Mouse (Mus musculus) embryonic facial prominence, embryonic 11.5 days (tissue): ENCODE data around the gene 1110002E22Rik. TPM values are rescaled to one million over a fixed set of nuclear protein-coding genes. Genes with fewer than 3 reads are reported as not detected.

Experiments
- ATAC-seq: fragments of 200-750 bp; cut with Nextera tagmentation; replicated peaks from 2 replicates; pipeline ENCODE4 v1.8.0; 2017; ENCODE audit warnings: low read depth; ENCODE audit not compliant: insufficient number of reproducible peaks, low FRiP score, low TSS enrichment
- DNase-seq: peaks from one replicate; pipeline ENCODE4 v3.0.0-alpha.2; 2015; ENCODE audit warnings: low spot score
- H3K27ac ChIP-seq: fragments of 300-500 bp; sonication (generic); replicated peaks from 2 replicates; pipeline ENCODE4 v1.5.1; 2014; ENCODE audit warnings: mild to moderate bottlenecking, low read depth, low read length, control low read depth
- H3K27me3 ChIP-seq: fragments of 300-500 bp; sonication (generic); 2 replicates; pipeline ENCODE4 v1.6.1; 2014; ENCODE audit warnings: mild to moderate bottlenecking, low read length, moderate library complexity, mixed read lengths; ENCODE audit not compliant: control insufficient read depth, insufficient read depth
- H3K36me3 ChIP-seq: fragments of 300-500 bp; sonication (generic); replicated peaks from 2 replicates; pipeline ENCODE4 v1.6.1; 2014; ENCODE audit warnings: low read depth, mild to moderate bottlenecking, low read length, moderate library complexity, mixed read lengths; ENCODE audit not compliant: control insufficient read depth, insufficient read depth
- H3K4me1 ChIP-seq: fragments of 300-500 bp; sonication (generic); 2 replicates; pipeline ENCODE4 v1.6.1; 2014; ENCODE audit warnings: low read length, mixed read lengths; ENCODE audit not compliant: control insufficient read depth, insufficient read depth
- H3K4me2 ChIP-seq: fragments of 300-500 bp; sonication (generic); 2 replicates; pipeline ENCODE4 v1.6.1; 2014; ENCODE audit warnings: low read depth, mild to moderate bottlenecking, control low read depth, low read length, moderate library complexity
- H3K4me3 ChIP-seq: fragments of 300-500 bp; sonication (generic); 2 replicates; pipeline ENCODE4 v1.5.1; 2014; ENCODE audit warnings: low read depth, low read length, control low read depth
- H3K9ac ChIP-seq: fragments of 300-500 bp; sonication (generic); replicated peaks from 2 replicates; pipeline ENCODE4 v1.6.1; 2014; ENCODE audit warnings: mild to moderate bottlenecking, control low read depth, low read length
- H3K9me3 ChIP-seq: fragments of 300-500 bp; sonication (generic); replicated peaks from 2 replicates; pipeline ENCODE4 v1.6.1; 2016; ENCODE audit warnings: mild to moderate bottlenecking, low read length, inconsistent platforms, mixed read lengths; ENCODE audit not compliant: control insufficient read depth
- WGBS: fragments of 180-500 bp; shearing (Covaris S2); extraction: QIAGEN DNeasy Blood & Tissue Kit; methylation state at CpG from one replicate; pipeline ENCODE4 v1.1.7; 2014; 5-methylcytosine and 5-hydroxymethylcytosine counted together
- polyA plus RNA-seq: library from polyadenylated mRNA; unstranded; fragments of >200 nt; fragmentation: Nextera tagmentation; extraction: Ambion mirVana; gene quantifications from 2 replicates; pipeline ENCODE4 v1.2.1, GENCODE M21; 2014

1110002E22Rik gene
- 0.07 and 0.17 TPM in 2 replicates for polyA plus RNA-seq

- no peak for DNase-seq
- no peak within 1 kb of the TSS for H3K4me3 ChIP-seq
- 72% methylated on average over 33 of the region's 33 CpGs for WGBS
- H3K9me3 ChIP-seq = no peaks in the 10 kb centered on the region
- H3K36me3 ChIP-seq = no peaks in the 10 kb centered on the region
- H3K27me3 ChIP-seq = no peaks in the 10 kb centered on the region
- no peak within 1 kb of the TSS for H3K9ac ChIP-seq
- no peak within 1 kb of the TSS for H3K4me2 ChIP-seq
- 0 out of 2 replicates have a peak, but pooled peaks have one; percentile 10 for ATAC-seq
- 0 out of 2 replicates have a peak, but pooled peaks cover under 1% of the 10 kb centered on the region for H3K4me1 ChIP-seq
- H3K27ac ChIP-seq = no peak within 1 kb of the TSS
Observed at GRCm38 (mm10) chr3:138064732-138065645, at the start of gene 1110002E22Rik. Gene 1110002E22Rik (plus strand): TSS chr3:138065052.

- WGBS = 76% methylated on average over 12 of the region's 12 CpGs
- no peaks in the 10 kb centered on the region for H3K4me1 ChIP-seq
- ATAC-seq = no peak
Observed at GRCm38 (mm10) chr3:138016810-138017209, 48.0 kb upstream of the 1110002E22Rik start.

GRCm38 (mm10) chr3:138022003-138022402 lies 42.8 kb upstream of the 1110002E22Rik start:
- Histone ChIP-seq H3K27me3 (no peaks in the 10 kb centered on the region), H3K36me3 (no peaks in the 10 kb centered on the region), H3K4me1 (no peaks in the 10 kb centered on the region), H3K4me2 (no peak overlapping the region), H3K9ac (no peak overlapping the region), H3K4me3 (no peak overlapping the region), H3K27ac (no peak overlapping the region), H3K9me3 (no peaks in the 10 kb centered on the region)
- ATAC-seq (no peak), DNase-seq (no peak)
- 86% methylated on average over 4 of the region's 4 CpGs for WGBS

More at GRCm38 (mm10) chr3:138016810-138017209, 48.0 kb upstream of the 1110002E22Rik start:
- no peak overlapping the region for H3K9ac ChIP-seq
- H3K4me3 ChIP-seq = no peak overlapping the region
- no peaks in the 10 kb centered on the region for H3K9me3 ChIP-seq
- DNase-seq = no peak
- no peaks in the 10 kb centered on the region for H3K27me3 ChIP-seq
- H3K27ac ChIP-seq = no peak overlapping the region
- H3K36me3 ChIP-seq = no peaks in the 10 kb centered on the region
- H3K4me2 ChIP-seq = no peak overlapping the region

- H3K9me3 ChIP-seq = no peaks in the 10 kb centered on the region
- ATAC-seq (no peak), DNase-seq (no peak)
- H3K36me3 ChIP-seq = no peaks in the 10 kb centered on the region
- H3K4me3 ChIP-seq = no peak overlapping the region
- H3K27ac ChIP-seq = no peak overlapping the region
- H3K4me2 ChIP-seq = no peak overlapping the region
- H3K27me3 ChIP-seq = no peaks in the 10 kb centered on the region
- no peaks in the 10 kb centered on the region for H3K4me1 ChIP-seq
- WGBS = 87% methylated on average over 4 of the region's 4 CpGs
- H3K9ac ChIP-seq = no peak overlapping the region
Observed at GRCm38 (mm10) chr3:138022651-138023050, 42.2 kb upstream of the 1110002E22Rik start.

GRCm38 (mm10) chr3:138026286-138026685 lies 38.6 kb upstream of the 1110002E22Rik start:
- H3K9me3 ChIP-seq = no peaks in the 10 kb centered on the region
- no peak overlapping the region for H3K4me3 ChIP-seq
- no peaks in the 10 kb centered on the region for H3K36me3 ChIP-seq
- WGBS = 75% methylated on average over 10 of the region's 10 CpGs
- H3K27ac ChIP-seq = no peak overlapping the region
- no peaks in the 10 kb centered on the region for H3K4me1 ChIP-seq
- no peak overlapping the region for H3K9ac ChIP-seq
- no peak overlapping the region for H3K4me2 ChIP-seq
- DNase-seq = no peak
- no peak for ATAC-seq
- H3K27me3 ChIP-seq = no peaks in the 10 kb centered on the region

- WGBS = 82% methylated on average over 5 of the region's 5 CpGs
- no peaks in the 10 kb centered on the region for H3K9me3 ChIP-seq
- DNase-seq = no peak
- H3K27ac ChIP-seq = no peak overlapping the region
- ATAC-seq = no peak
- no peaks in the 10 kb centered on the region for H3K4me1 ChIP-seq
- H3K27me3 ChIP-seq = no peaks in the 10 kb centered on the region
- H3K4me3 ChIP-seq = no peak overlapping the region
- no peaks in the 10 kb centered on the region for H3K36me3 ChIP-seq
- no peak overlapping the region for H3K4me2 ChIP-seq
- H3K9ac ChIP-seq = no peak overlapping the region
Observed at GRCm38 (mm10) chr3:138027575-138028362, 37.1 kb upstream of the 1110002E22Rik start.

GRCm38 (mm10) chr3:138029351-138029750 lies 35.5 kb upstream of the 1110002E22Rik start:
- ATAC-seq (no peak), DNase-seq (no peak)
- Histone ChIP-seq H3K4me2 (no peak overlapping the region), H3K36me3 (no peaks in the 10 kb centered on the region), H3K9me3 (no peaks in the 10 kb centered on the region), H3K27me3 (no peaks in the 10 kb centered on the region), H3K27ac (no peak overlapping the region), H3K4me1 (no peaks in the 10 kb centered on the region), H3K9ac (no peak overlapping the region), H3K4me3 (no peak overlapping the region)
- 90% methylated on average over 5 of the region's 5 CpGs for WGBS
